Mouse (Mus musculus): ENCODE results near the gene Fbn1.

DNA sequence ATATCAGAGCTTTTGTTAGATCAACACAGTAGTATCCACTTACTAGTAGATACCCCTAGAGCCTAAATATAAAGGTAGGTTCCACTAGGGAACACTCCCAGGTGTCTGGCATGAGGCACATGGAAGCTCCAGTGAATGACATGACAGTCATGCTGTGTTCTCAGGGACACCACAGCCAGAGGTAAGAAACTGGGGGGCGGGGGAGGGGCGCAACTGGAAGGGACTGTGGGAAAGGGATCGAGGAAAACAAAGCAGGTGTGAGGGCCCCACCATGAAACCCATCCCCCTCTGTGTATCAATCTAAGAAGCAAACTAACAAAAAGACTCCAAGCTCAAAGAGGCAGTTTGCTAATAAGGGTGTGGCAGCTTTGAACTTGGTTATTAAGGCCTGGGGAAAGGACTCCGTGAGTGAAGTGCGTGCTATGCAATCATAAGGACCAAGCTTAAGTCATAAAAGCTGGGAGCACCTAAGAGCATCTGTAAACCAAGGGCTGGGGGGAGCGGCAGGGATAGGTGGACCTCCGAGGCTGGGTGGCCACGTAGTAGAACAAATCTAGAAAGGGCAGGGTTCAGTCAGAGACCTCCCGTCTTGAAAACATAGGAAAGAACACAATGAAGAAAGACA lies 60.4 kb downstream of the Fbn1 start:
- TF ChIP-seq ZNF384 (IDR thresholded peaks at IDR 0.05; ENCODE audit: low read depth, low read length) (no peak), KAT2A (IDR thresholded peaks at IDR 0.05; ENCODE audit: insufficient replicate concordance, low read length) (no peak), ELF1 (IDR thresholded peaks at IDR 0.05; ENCODE audit: low read depth, low read length) (no peak)
